Mouse (Mus musculus): ENCODE results near the gene Papss2. TPM values are rescaled to one million over a fixed set of nuclear protein-coding genes. Genes with fewer than 3 reads are reported as not detected.
"Not testable (repeated sequence)": the region's sequence is repeated elsewhere in the genome, so short reads cannot be mapped to it uniquely, and the experiment has no call there.

Papss2 gene
- polyA plus RNA-seq, 1 experiment from 2014 or later = 29.6 TPM

GRCm38 (mm10) chr19:32665243-32665642, 69.7 kb downstream of the Papss2 start:
- TF ChIP-seq EP300 (IDR thresholded peaks at IDR 0.05; ENCODE audit: low read depth) = no peak
- no peak for TF ChIP-seq CTCF (IDR thresholded peaks at IDR 0.05; ENCODE audit: low read depth)
- no peak for ATAC-seq
- 63% methylated on average over 8 of the region's 8 CpGs for WGBS (ENCODE audit: insufficient replicate concordance)

GRCm38 (mm10) chr19:32667830-32668229, 72.2 kb downstream of the Papss2 start:
- 69% methylated on average over 1 of the region's 1 CpGs for WGBS (ENCODE audit: insufficient replicate concordance)

More at GRCm38 (mm10) chr19:32665243-32665642, 69.7 kb downstream of the Papss2 start:
- H3K36me3 ChIP-seq (replicated peaks; ENCODE audit: insufficient read depth, low read length) = peaks cover 6% of the 10 kb centered on the region; the same call in 1 of the 2 replicates
- no peak overlapping the region for H3K4me2 ChIP-seq (ENCODE audit: low read depth, low read length)
- peaks cover 4% of the 10 kb centered on the region; the same call in 1 of the 2 replicates for H3K4me1 ChIP-seq (ENCODE audit: insufficient read depth)
- no peak overlapping the region for H3K27ac ChIP-seq (ENCODE audit: low read depth)
- H3K27me3 ChIP-seq (ENCODE audit: insufficient read depth, low read length) = no peaks in the 10 kb centered on the region
- DNase-seq = no peak
- no peaks in the 10 kb centered on the region for H3K9me3 ChIP-seq (ENCODE audit: low read length)
- H3K9ac ChIP-seq (replicated peaks) = no peak overlapping the region
- no peak overlapping the region for H3K4me3 ChIP-seq (ENCODE audit: low read depth, low read length)

GRCm38 (mm10) chr19:32675766-32676165, 80.2 kb downstream of the Papss2 start:
- TF ChIP-seq EP300 (IDR thresholded peaks at IDR 0.05; ENCODE audit: low read depth) = no peak
- 86% methylated on average over 3 of the region's 3 CpGs for WGBS (ENCODE audit: insufficient replicate concordance)
- H3K4me2 ChIP-seq (ENCODE audit: low read depth, low read length) = no peak overlapping the region
- H3K27ac ChIP-seq (ENCODE audit: low read depth) = no peak overlapping the region
- H3K9ac ChIP-seq (replicated peaks) = no peak overlapping the region
- H3K27me3 ChIP-seq (ENCODE audit: insufficient read depth, low read length) = no peaks in the 10 kb centered on the region
- no peak for ATAC-seq
- peaks cover 36% of the 10 kb centered on the region for H3K36me3 ChIP-seq (replicated peaks; ENCODE audit: insufficient read depth, low read length)
- H3K9me3 ChIP-seq (ENCODE audit: low read length) = no peaks in the 10 kb centered on the region
- no peak overlapping the region for H3K4me3 ChIP-seq (ENCODE audit: low read depth, low read length)
- H3K4me1 ChIP-seq (ENCODE audit: insufficient read depth) = no peaks in the 10 kb centered on the region
- no peak for DNase-seq

More at GRCm38 (mm10) chr19:32667830-32668229, 72.2 kb downstream of the Papss2 start:
- H3K4me3 ChIP-seq (ENCODE audit: low read depth, low read length); H3K27me3 ChIP-seq (ENCODE audit: insufficient read depth, low read length); H3K4me2 ChIP-seq (ENCODE audit: low read depth, low read length); H3K9me3 ChIP-seq (ENCODE audit: low read length); H3K4me1 ChIP-seq (ENCODE audit: insufficient read depth); H3K27ac ChIP-seq (ENCODE audit: low read depth); DNase-seq; H3K9ac ChIP-seq (replicated peaks): not testable (repeated sequence)
- ATAC-seq = peak; percentile 63; the same call in 1 of the 2 replicates
- H3K36me3 ChIP-seq (replicated peaks; ENCODE audit: insufficient read depth, low read length) = peaks cover 14% of the 10 kb centered on the region

- WGBS (ENCODE audit: insufficient replicate concordance) = 70% methylated on average over 2 of the region's 2 CpGs
- no peak overlapping the region; the same call in 1 of the 2 replicates for H3K4me3 ChIP-seq (ENCODE audit: low read depth, low read length)
- H3K4me2 ChIP-seq (ENCODE audit: low read depth, low read length) = peak overlapping the region; percentile 33
- H3K9ac ChIP-seq (replicated peaks) = no peak overlapping the region
- H3K27me3 ChIP-seq (ENCODE audit: insufficient read depth, low read length) = no peaks in the 10 kb centered on the region
- ATAC-seq = no peak
- TF ChIP-seq EP300 (IDR thresholded peaks at IDR 0.05; ENCODE audit: low read depth) (no peak), CTCF (IDR thresholded peaks at IDR 0.05; ENCODE audit: low read depth) (no peak)
- no peak overlapping the region for H3K27ac ChIP-seq (ENCODE audit: low read depth)
- peaks cover 25% of the 10 kb centered on the region for H3K36me3 ChIP-seq (replicated peaks; ENCODE audit: insufficient read depth, low read length)
- no peak for DNase-seq
- H3K9me3 ChIP-seq (ENCODE audit: low read length) = no peaks in the 10 kb centered on the region
- no peaks in the 10 kb centered on the region for H3K4me1 ChIP-seq (ENCODE audit: insufficient read depth)
Measured at GRCm38 (mm10) chr19:32680894-32681293, 85.3 kb downstream of the Papss2 start.

GRCm38 (mm10) chr19:32683081-32683480, 87.5 kb downstream of the Papss2 start:
- H3K4me1 ChIP-seq (ENCODE audit: insufficient read depth) = no peaks in the 10 kb centered on the region
- H3K4me2 ChIP-seq (ENCODE audit: low read depth, low read length) = no peak overlapping the region
- DNase-seq = no peak
- peaks cover 24% of the 10 kb centered on the region for H3K36me3 ChIP-seq (replicated peaks; ENCODE audit: insufficient read depth, low read length)
- H3K9me3 ChIP-seq (ENCODE audit: low read length) = no peaks in the 10 kb centered on the region
- TF ChIP-seq EP300 (IDR thresholded peaks at IDR 0.05; ENCODE audit: low read depth) = no peak
- no peak for TF ChIP-seq CTCF (IDR thresholded peaks at IDR 0.05; ENCODE audit: low read depth)
- 82% methylated on average over 5 of the region's 5 CpGs for WGBS (ENCODE audit: insufficient replicate concordance)
- H3K27me3 ChIP-seq (ENCODE audit: insufficient read depth, low read length) = no peaks in the 10 kb centered on the region
- H3K4me3 ChIP-seq (ENCODE audit: low read depth, low read length) = no peak overlapping the region
- no peak for ATAC-seq
- no peak overlapping the region for H3K27ac ChIP-seq (ENCODE audit: low read depth)
- H3K9ac ChIP-seq (replicated peaks) = no peak overlapping the region

GRCm38 (mm10) chr19:32687721-32688120, 92.1 kb downstream of the Papss2 start:
- Histone ChIP-seq H3K9ac (replicated peaks) (no peak overlapping the region), H3K9me3 (ENCODE audit: low read length) (no peaks in the 10 kb centered on the region), H3K4me1 (ENCODE audit: insufficient read depth) (no peaks in the 10 kb centered on the region), H3K27me3 (ENCODE audit: insufficient read depth, low read length) (no peaks in the 10 kb centered on the region), H3K27ac (ENCODE audit: low read depth) (no peak overlapping the region), H3K4me3 (ENCODE audit: low read depth, low read length) (no peak overlapping the region), H3K36me3 (replicated peaks; ENCODE audit: insufficient read depth, low read length) (peaks cover 23% of the 10 kb centered on the region), H3K4me2 (ENCODE audit: low read depth, low read length) (no peak overlapping the region)
- ATAC-seq (no peak), DNase-seq (no peak)
- no peak for TF ChIP-seq EP300 (IDR thresholded peaks at IDR 0.05; ENCODE audit: low read depth)
- TF ChIP-seq CTCF (IDR thresholded peaks at IDR 0.05; ENCODE audit: low read depth) = no peak
- 85% methylated on average over 5 of the region's 5 CpGs for WGBS (ENCODE audit: insufficient replicate concordance)

- not testable (repeated sequence) for H3K4me2 ChIP-seq (ENCODE audit: low read depth, low read length); H3K27me3 ChIP-seq (ENCODE audit: insufficient read depth, low read length); DNase-seq; H3K9me3 ChIP-seq (ENCODE audit: low read length); H3K4me3 ChIP-seq (ENCODE audit: low read depth, low read length); H3K4me1 ChIP-seq (ENCODE audit: insufficient read depth); ATAC-seq; H3K9ac ChIP-seq (replicated peaks); H3K27ac ChIP-seq (ENCODE audit: low read depth)
- 65% methylated on average over 3 of the region's 3 CpGs for WGBS (ENCODE audit: insufficient replicate concordance)
- peaks cover 20% of the 10 kb centered on the region for H3K36me3 ChIP-seq (replicated peaks; ENCODE audit: insufficient read depth, low read length)
Measured at GRCm38 (mm10) chr19:32688227-32688626, 92.6 kb downstream of the Papss2 start.
